Mouse (Mus musculus) common myeloid progenitor, adult 5-6 weeks (primary cell): ENCODE measurements around the gene Sntg2. TPM values are rescaled to one million over a fixed set of nuclear protein-coding genes. Genes with fewer than 3 reads are reported as not detected.

Source experiments
- ATAC-seq: replicated peaks from 2 replicates; pipeline ENCODE4 v1.8.0; 2016; ENCODE audit warnings: low read depth, mild to moderate bottlenecking, moderate TSS enrichment, inconsistent platforms; ENCODE audit not compliant: poor library complexity, severe bottlenecking
- total RNA-seq: library from RNA; stranded (forward); fragments of 200-1000, 187-1606 nt; gene quantifications from 2 replicates; pipeline ENCODE4 v1.2.3, GENCODE M21; 2017

Gene Sntg2
- not detected in 2 replicates for total RNA-seq

GRCm38 (mm10) chr12:30372933-30373501 lies at the start of gene Sntg2:
Gene Sntg2 (minus strand): TSS chr12:30373375.
- ATAC-seq, result peak; percentile 86

GRCm38 (mm10) chr12:30416547-30416946 lies 43.4 kb upstream of the Sntg2 start:
- ATAC-seq, result no peak

- ATAC-seq, result no peak
Measured at GRCm38 (mm10) chr12:30415981-30416380, 42.8 kb upstream of the Sntg2 start.

- no peak for ATAC-seq
Measured at GRCm38 (mm10) chr12:30402651-30403050, 29.5 kb upstream of the Sntg2 start.

- no peak for ATAC-seq
Measured at GRCm38 (mm10) chr12:30400531-30400930, 27.4 kb upstream of the Sntg2 start.

- no peak for ATAC-seq
Measured at GRCm38 (mm10) chr12:30400114-30400513, 26.9 kb upstream of the Sntg2 start.

GRCm38 (mm10) chr12:30372293-30372692 lies 882 bp downstream of the Sntg2 start:
- no peak for ATAC-seq

- peak; percentile 65 for ATAC-seq
Measured at GRCm38 (mm10) chr12:30369786-30370185, 3.4 kb downstream of the Sntg2 start.

- ATAC-seq, result no peak
Measured at GRCm38 (mm10) chr12:30369141-30369540, 4.0 kb downstream of the Sntg2 start.

GRCm38 (mm10) chr12:30362306-30362705 lies 10.9 kb downstream of the Sntg2 start:
- no peak for ATAC-seq

GRCm38 (mm10) chr12:30357666-30358065 lies 15.5 kb downstream of the Sntg2 start:
- no peak for ATAC-seq

- ATAC-seq, result no peak
Measured at GRCm38 (mm10) chr12:30352393-30352792, 20.8 kb downstream of the Sntg2 start.

GRCm38 (mm10) chr12:30348036-30348435 lies 25.1 kb downstream of the Sntg2 start:
- no peak for ATAC-seq

- ATAC-seq, result no peak
Measured at GRCm38 (mm10) chr12:30347284-30347683, 25.9 kb downstream of the Sntg2 start.

- no peak for ATAC-seq
Measured at GRCm38 (mm10) chr12:30344806-30345205, 28.4 kb downstream of the Sntg2 start.

GRCm38 (mm10) chr12:30336301-30336700 lies 36.9 kb downstream of the Sntg2 start:
- no peak for ATAC-seq

- ATAC-seq, result no peak
Measured at GRCm38 (mm10) chr12:30334502-30334901, 38.7 kb downstream of the Sntg2 start.

GRCm38 (mm10) chr12:30317971-30318370 lies 55.2 kb downstream of the Sntg2 start:
- ATAC-seq, result no peak

- ATAC-seq, result no peak
Measured at GRCm38 (mm10) chr12:30313021-30313420, 60.2 kb downstream of the Sntg2 start.

GRCm38 (mm10) chr12:30308197-30308939 lies 64.8 kb downstream of the Sntg2 start:
- ATAC-seq, result no peak

- ATAC-seq, result no peak
Measured at GRCm38 (mm10) chr12:30292724-30293560, 80.2 kb downstream of the Sntg2 start.
